Mouse (Mus musculus) ovary, postnatal 14 days (tissue): Measurements from ENCODE around the gene Cdca8.
"Not testable (repeated sequence)": the region's sequence is repeated elsewhere in the genome, so short reads cannot be mapped to it uniquely, and the experiment has no call there.

ENCODE experiments used
- DNase-seq: peaks from one replicate; pipeline ENCODE4 v3.0.0; 2022; ENCODE audit warnings: low spot score

Gene Cdca8

DNA sequence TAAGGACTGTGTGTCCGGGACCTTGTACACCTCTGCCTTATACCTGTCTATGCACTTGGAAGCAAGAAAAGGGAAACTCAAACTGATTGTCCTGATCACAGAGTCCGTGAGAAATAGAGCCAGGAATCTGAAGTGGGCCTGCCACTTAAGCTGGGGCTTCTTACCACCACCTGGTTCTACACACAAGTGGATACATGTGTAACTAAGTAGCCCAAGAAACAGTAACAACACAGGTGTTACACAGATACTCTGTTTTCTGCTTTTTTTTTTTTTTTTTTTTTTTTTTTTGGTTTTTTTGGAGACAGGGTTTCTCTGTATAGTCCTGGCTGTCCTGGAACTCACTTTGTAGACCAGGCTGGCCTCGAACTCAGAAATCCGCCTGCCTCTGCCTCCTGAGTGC is at the start of gene Cdca8:
TSS of gene Cdca8 (minus strand) at position 101 of the 400 bp plus-strand sequence.
- not testable (repeated sequence) for DNase-seq

DNA sequence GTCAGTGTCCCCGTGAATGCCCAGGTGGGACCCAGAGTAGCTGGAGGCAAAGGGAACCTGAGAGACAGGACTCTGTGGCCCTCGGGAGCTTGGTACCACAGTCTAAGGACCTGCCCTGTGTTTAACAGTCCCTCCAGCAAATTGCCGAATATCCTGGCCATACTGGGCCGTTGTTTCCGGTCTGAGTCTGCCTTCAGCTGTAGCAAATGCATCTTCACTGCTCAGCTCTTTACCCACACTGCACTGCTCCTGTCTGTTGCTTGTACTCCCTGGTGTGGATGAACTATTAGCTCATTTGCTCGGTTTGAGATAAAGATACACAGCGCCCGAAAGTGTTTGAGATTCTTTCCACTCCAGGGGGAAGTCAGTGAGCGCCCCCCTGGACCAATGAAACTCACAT is 49.3 kb upstream of the Cdca8 start:
- DNase-seq, result no peak

DNA sequence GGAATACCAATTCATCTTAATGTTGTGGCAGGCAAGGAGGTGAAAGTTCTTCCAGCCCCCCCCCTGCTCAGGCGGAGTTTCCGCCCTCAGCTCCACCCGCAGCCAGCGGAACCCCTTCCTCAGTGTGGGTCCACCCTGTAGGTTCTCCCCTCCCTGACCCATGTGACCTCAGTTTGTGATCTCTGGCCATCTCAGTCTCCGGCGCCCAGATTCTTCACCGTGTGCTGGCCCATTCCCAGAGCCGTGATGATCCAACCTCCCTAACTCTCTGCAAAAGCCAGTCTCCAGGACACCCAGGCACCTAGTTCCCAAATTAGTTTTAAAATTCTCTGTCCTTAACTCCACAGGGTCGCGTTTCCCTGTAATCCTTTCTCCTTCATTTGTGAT is 48.6 kb upstream of the Cdca8 start:
- DNase-seq, result no peak

DNA sequence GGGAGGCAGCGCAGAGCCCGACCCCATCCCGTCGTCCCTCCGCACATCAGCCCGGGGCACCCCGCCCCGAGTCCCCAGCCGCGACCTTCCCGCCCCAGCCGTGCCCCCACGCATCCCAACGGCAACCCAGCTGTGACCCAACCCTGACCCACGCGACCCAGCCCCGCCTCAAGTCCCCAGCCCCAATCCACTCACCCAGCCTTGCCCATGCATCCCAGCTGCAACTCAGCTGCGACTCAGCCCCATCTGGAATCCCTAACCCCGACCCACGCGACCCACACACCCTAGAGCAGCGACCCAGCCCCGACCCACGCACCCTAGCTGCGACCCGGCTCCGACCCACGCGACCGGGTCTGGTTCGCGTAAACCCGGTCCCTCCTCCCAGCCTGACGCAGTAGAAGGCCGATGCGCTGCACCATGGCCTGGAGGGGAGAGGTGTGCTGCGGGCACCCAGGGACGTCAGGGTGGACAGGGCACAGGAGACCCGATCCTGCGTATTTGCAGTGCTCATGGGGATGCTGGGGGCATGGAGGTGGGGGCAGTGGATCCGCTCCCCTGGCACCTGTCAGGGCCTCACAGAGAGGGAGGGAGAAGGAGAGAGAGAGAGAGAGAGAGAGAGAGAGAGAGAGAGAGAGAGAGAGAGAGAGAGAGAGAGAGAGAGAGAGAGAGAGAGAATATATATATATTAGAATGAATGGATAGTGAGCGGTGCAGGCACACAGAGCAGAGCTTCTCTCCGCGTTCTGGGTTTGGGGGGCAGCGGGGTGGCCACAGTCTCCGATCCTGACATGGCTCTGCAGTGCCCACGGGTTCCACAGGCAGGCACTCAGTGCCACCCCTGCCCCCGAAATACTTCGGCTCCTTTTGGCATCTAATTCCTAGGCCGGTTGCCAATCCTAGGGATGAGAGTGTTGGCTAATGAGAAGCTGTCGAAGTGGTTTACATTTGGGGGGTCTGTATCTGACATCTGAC is 47.9 kb upstream of the Cdca8 start:
- no peak for DNase-seq

DNA sequence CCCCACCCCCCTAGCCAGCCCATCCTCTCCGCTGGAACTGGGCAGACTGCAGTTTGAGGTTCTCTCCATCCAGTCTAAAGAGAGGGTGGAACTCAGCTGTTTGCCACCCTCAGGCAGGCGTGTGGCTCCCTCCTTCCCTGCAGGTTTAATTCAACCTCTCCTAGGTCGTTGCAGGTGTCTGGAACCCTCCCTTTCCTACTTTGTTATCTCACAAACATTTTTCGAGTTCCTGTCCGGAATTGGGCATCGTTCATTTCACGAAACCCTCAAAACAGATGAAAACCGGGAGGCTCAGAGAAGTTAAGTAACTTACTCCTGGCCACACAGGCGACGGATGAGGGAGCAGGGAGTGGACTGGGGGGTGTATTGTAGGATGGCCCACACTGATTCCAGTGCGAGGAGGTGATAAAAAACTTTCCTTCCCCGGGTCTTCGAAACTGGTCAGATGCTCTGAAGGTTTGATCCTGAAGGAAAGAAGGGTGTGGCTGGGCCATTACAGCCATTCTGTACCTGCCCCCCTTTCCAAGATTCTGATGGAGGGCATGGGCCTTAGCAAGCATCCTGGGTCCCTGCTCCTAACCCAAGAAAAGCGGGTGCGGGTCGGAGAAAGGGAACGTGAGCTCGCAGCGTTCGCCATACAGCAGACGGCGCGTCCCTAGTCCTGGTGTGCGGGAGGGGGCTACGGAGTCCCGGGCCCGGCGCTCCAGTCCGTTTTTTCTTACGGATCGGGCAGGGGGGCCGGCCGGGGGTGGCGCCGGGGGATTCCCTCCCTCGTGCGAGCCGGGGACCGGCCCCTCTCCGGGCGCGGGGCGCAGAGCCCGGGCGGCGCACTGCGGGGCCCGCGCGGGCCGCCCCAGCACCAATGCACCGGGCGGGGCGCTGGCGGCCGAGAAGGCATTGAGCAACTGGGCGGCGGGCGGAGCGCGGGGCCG is 46.8 kb upstream of the Cdca8 start, which contains the start of gene Rspo1:
TSS of gene Rspo1 (plus strand) at position 760 of the 932 bp plus-strand sequence.
- DNase-seq, result no peak

DNA sequence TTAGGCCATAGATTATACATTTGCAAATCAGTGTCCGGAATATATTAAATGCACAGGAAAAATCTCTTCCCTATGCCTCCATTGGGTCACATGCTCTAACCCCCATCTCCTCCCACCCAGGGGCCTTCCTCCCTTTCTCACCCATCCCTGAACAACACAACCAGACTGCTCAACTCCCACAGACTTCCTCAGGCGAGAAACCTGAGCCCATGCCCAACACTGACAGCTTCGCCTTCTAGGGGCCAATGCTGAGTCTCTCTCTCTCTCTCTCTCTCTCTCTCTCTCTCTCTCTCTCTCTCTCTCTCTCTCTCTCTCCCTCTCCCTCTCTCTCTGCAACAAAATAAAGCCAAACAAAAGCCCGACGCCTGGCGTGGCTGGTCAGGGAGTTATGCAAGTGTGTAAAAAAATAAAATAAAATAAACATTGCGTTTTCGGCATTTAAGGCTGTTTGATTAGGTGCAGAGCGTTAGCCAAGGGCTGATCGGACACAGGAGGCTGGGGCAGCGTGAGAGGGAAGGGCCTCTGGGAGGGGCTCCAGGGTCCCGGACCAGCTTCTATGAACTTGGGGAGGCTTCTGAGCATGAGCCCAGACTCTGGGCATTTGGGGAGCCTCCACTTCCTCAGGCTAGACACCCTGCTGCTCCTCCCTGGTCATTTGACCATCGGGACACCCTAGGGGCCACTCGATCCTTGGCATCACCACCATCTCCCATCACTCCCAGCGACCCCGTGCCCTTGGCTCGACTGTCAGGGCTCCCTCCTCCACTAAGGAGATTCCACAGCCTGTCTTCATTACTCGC is 46.0 kb upstream of the Cdca8 start:
- DNase-seq, result no peak

DNA sequence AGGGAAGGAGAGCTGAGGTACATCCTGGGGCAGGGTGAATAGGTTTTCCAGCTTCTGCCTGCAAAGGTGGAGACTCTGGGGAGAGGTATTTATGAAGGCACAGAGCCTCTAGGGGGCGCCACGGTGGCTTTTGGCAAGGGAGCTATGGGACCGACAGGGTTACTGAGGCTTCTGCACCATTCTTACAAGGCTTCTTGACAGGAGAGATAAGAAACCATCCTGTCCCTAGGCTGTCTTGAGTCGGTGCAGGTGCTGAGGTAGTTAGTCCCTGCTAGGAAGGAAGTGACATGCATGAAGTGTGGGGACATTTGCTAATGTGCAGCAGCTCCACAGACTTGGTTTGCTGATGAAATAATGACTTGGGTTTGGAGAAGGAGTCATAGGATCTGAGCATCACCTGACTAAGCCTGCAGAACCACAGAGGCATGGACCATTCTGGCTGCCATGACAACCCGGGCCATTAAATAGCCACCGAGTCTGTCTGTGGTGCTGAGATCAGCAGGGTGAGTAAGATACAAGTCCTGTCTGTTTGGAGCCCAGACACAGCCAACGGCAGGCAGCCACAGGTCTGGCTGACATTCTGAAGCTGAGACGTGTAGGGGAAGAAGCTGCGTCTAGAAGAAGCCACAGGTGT is 44.9 kb upstream of the Cdca8 start:
- no peak for DNase-seq

DNA sequence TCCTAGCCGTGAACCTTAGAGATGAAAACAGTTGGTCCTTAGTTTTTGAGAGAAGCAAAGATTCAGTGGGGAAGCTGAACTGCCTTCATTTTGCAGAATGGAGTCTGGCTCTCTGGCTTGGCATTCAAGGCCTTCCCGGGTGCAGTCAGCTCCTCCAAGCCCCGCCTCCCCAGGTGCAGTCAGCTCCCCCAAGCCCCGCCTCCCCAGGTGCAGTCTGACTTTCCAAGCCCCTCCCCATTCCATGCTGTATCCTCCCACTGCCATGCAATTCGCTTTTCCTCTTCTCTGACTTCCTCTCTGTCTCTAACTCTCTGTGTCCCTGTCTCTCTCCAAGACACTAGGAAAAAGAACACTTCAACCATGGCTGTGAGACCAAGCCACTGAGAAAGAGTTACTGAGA is 39.1 kb upstream of the Cdca8 start:
- no peak for DNase-seq

DNA sequence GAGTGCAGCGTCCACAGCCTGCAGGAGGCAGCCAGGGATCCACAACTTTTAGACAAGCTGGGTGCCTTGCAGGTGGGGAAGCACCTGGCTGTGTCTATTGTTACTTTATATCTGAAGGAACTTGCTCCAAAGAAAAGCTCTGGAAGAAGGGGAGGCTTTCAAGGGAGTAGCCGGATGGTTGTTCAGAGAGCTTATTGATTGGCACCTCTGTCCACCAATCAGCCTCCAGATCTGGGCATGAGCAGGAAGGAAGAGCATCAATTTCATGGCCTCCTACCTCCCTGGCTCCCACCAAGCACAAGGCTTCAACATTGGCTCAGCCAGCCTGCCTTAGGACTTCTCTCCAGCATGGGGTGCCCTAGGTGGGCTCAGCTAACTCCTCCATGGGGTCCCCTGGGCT is 34.2 kb upstream of the Cdca8 start:
- DNase-seq, result no peak

DNA sequence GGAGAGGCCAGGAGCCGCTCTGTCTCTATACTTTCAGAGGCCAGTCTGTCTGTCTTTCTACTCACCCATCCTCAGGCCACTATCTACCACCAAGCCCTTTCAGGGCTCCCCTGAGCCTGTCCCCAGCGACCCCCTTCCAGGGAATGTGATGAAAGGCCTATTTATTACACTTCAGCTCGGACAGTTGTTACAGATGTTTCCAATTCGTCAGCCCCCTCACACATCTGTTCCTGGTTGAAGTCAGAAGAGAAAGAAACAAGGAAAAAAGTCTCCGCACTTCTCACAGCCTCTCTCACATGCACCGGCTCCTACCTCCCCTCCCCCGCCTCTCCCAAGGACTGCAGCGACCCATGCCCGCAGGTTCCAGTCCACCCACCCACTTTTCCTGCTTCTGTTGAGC is 33.2 kb upstream of the Cdca8 start:
- no peak for DNase-seq

DNA sequence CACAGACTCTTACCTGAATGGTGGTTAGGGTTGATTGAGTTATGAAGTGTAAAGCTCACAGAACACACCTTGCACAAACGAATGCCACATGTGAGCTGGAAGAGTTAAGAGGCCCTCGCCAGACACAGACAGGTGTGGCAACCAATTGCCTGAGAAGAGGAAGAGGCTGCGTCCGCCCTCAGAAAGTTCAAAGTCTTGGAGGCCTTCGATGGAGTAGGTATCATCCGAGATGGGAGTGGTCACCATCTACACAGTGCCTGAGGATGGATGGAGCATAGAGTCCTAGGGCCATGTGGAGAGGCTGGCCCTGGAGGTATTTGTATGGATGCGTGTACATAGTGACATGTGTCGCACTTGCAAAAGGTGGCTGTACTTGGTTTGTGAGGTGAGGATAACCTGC is 32.0 kb upstream of the Cdca8 start:
- DNase-seq, result no peak

DNA sequence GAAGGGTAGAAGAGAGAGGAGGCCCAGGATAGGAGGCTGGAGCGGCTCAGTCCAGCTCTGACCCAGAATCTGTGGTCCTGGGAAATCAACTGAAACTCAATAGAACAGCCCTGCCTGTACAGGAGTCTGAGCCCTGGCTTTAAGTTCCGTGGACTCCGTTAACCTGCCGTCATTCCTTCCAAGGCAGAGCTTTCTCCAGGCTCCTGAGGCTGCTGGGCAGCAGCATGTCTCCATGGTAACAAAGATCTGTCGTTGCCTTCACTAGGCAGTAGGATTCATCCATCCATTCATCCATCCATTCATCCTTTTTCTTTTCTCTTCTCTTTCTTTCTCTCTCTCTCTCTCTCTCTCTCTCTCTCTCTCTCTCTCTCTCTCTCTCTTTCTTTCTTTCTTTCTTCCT is 31.6 kb upstream of the Cdca8 start:
- no peak for DNase-seq

DNA sequence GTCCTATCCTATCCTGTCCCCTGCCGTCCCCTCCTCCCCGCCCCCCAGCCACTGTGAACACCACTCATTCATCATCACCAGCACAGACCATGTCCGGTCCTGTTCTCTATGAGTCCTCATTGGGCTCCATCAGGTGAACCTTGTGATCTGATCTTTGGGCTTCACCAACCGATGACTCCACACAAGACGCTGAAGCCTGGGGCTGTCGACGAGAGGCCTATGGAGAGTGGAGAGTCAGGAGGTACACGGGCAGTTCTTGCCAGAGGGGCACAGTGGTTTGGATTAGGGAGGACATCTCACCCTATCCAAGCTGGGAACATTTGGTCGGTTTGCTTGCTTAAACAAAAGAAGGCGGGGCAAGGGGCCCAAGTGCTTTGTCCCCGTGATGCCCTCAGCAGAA is 31.1 kb upstream of the Cdca8 start:
- no peak for DNase-seq

DNA sequence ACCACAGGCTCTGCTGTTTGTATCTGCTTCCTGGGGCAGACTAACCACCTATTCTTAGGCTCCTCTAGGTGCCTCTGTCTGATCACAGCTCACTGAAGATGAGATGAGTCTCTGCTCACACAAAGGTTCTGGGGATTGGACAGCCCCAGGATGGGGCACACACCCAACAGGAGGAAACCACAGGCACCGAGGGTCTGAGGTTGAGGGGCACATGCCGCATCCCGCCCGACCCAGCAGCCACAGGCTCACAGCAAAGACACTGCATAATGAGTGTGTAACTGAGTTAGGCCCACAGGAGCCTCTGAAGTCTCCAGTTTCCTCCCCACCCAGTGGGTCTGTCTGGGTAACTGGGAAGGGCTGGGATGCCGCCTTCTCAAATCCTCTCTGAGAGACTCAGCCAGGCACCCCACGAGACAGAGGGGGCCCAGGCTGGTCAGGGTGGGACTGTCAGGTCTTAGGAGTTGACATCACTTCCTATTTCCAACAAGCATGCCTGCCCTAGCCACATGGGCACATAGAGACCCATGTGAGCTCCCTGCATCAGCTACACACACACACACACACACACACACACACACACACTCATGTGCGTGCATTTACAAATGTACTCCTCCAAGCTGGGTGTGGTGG is 30.2 kb upstream of the Cdca8 start:
- DNase-seq, result no peak

DNA sequence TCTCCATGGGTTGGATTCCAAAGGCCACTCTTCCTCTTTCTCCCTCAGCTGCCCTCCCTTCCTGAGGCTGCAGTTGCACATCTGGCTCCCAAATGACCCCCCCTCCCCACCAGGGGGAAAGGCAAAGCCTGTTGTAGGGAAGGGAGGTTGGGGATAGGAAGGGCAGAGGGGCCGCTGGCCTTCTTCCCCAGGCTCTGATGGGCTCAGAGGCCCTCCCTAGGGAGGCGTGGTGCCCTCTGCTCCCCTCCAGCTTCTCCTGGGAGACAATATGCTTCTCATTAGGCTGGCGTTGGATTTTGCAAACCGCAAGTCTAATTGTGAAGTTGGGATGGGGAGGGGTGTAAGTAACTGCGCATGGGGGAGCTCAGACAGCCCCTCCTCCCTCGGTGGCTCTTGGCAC is 29.6 kb upstream of the Cdca8 start:
- DNase-seq, result no peak

DNA sequence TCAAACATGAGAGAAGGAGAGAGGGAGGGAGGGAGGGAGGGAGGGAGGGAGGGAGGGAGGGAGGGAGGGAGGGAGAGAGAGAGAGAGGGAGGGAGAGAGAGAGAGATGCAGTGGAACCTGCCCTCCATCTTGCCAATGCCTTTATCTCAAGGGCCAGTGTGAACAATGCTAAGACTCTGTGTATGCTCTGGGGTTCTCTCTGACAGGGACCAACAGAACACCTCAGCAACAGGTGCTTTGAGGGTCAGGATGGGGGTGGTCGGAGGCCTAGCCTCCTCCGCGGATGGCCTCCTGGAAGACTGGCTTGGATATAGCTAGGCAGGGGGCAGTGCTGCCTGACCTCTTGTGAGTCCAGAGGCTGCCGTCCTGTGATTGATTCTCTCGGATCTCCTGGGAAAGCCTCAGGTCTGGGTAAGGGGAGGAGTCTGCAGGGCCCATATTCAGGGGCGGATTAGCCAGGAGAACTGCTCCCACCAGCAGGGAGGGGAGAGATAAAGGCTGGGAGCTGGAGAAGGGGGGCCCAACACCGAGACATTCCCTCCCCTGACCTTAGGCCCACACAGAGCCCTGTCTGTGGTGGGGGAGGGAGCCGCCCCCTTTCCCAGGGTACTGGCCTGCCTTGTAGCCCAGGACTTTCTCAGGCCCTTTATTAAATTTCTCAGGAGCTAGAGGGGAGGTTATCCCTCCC is 25.9 kb upstream of the Cdca8 start:
- DNase-seq, result no peak

DNA sequence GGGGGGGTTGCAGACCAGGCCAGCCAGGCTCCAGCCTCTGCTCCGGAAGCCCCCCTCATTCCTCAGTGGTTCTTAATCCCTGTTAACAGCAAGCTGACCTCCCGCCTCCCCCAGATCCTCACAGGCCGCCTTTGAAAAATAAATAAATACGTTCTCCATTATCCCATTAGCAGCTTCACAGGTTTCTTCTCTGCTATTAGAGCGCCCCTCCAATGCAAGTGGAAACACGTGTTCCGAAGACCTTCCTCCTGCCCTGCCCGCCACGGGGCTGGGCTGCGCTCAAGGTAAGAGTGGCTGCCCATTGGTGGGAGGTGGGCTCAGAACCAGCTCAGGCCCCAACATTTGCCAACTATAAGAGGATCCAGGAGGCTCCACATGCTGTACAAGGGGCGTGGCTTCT is 23.5 kb upstream of the Cdca8 start:
- DNase-seq, result no peak

DNA sequence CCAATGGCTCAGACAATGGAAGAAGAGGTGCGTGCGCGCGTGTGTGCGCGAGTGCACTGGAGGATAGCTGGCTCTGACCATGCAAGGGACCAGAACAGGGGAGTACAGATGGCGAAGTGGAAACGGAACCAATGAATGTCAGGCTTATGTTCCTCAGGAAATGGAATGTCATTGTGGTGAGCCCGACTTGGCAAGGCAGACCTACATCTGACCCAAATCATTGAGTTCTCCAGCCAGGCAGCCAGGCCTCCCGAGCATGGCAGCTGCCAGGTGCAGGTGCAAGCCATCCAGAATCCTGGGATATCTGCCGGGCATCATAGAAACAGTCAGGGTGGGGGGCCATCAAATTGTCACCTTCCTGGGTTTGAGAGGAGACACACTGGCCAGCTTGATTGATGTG is 21.8 kb upstream of the Cdca8 start:
- DNase-seq, result no peak

DNA sequence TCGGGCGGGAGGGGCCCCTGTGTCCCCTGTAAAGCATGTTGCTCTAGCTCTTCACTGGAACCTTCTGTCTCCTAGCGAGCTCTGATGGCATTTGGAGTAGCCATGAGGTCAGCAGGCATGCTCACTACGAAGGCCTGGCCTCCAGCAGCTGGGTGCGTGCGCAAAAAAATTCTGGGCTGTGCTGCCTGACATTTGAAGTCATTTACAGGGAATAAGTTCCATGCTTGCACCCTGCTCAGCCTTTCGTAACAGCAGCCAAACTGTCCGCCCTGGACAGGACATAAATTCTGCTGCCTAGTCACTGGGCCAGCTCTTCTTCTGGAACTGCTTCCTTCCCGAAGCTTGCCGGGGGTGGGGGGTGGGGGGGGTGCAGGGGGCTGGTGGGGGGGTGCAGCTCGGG is 20.0 kb upstream of the Cdca8 start:
- DNase-seq, result no peak

DNA sequence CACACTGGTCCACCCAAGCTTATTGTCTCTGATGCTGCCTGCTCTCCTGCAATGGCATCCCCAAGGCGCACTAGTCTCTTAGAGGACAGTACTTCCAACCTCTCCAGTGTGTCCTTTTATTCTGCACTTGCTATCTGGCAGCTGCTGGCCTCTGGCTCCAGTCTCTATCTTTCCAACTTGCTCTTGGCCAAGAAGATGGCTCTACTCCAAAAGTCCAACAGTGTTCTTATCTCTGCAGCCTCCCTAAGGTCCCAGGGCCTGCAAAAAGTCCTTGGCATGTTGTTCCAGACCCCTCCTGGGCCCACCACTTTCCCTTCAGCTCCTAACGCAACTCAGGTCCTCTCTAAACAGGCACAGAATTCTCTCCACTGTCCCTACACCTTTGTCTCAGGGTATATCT is 18.2 kb upstream of the Cdca8 start:
- no peak for DNase-seq
